Mouse (Mus musculus) brain, adult 2 months (tissue): ENCODE data around the gene Ctdsp1.
A peak's percentile ranks its signal among the peaks of the same experiment; 100 is the strongest.

ENCODE experiments used
- DNase-seq: peaks from one replicate; pipeline ENCODE4 v3.0.0; 2011; ENCODE audit warnings: low read depth, low spot score

Ctdsp1 gene

GRCm38 (mm10) chr1:74376396-74376795 lies 14.9 kb upstream of the Ctdsp1 start:
- no peak for DNase-seq

GRCm38 (mm10) chr1:74379058-74379504 lies 12.2 kb upstream of the Ctdsp1 start:
- no peak for DNase-seq

GRCm38 (mm10) chr1:74380484-74380883 lies 10.8 kb upstream of the Ctdsp1 start:
- no peak for DNase-seq

- no peak for DNase-seq
Measured at GRCm38 (mm10) chr1:74381588-74382021, 9.7 kb upstream of the Ctdsp1 start.

GRCm38 (mm10) chr1:74383385-74383784 lies 7.9 kb upstream of the Ctdsp1 start:
- no peak for DNase-seq

GRCm38 (mm10) chr1:74384525-74384924 lies 6.8 kb upstream of the Ctdsp1 start:
- DNase-seq: no peak

- no peak for DNase-seq
Measured at GRCm38 (mm10) chr1:74385064-74385463, 6.2 kb upstream of the Ctdsp1 start.

- no peak for DNase-seq
Measured at GRCm38 (mm10) chr1:74385531-74385930, 5.8 kb upstream of the Ctdsp1 start.

GRCm38 (mm10) chr1:74386363-74386713 lies 5.0 kb upstream of the Ctdsp1 start:
- no peak for DNase-seq

- DNase-seq: peak; percentile 99
Measured at GRCm38 (mm10) chr1:74386714-74387385, 4.5 kb upstream of the Ctdsp1 start.

- DNase-seq: no peak
Measured at GRCm38 (mm10) chr1:74387386-74387988, 3.8 kb upstream of the Ctdsp1 start.

GRCm38 (mm10) chr1:74388398-74388920 lies 2.9 kb upstream of the Ctdsp1 start:
- DNase-seq: no peak

- no peak for DNase-seq
Measured at GRCm38 (mm10) chr1:74389831-74390286, 1.4 kb upstream of the Ctdsp1 start.

- DNase-seq: peak; percentile 65
Measured at GRCm38 (mm10) chr1:74390287-74390906, 912 bp upstream of the Ctdsp1 start.

GRCm38 (mm10) chr1:74391844-74392441 lies 634 bp downstream of the Ctdsp1 start:
- peak; percentile 42 for DNase-seq

- DNase-seq: no peak
Measured at GRCm38 (mm10) chr1:74392446-74392994, 1.2 kb downstream of the Ctdsp1 start.

GRCm38 (mm10) chr1:74393010-74393409 lies 1.7 kb downstream of the Ctdsp1 start:
- DNase-seq: no peak

- no peak for DNase-seq
Measured at GRCm38 (mm10) chr1:74393697-74394096, 2.4 kb downstream of the Ctdsp1 start.

GRCm38 (mm10) chr1:74394311-74394710 lies 3.0 kb downstream of the Ctdsp1 start:
- DNase-seq: no peak

GRCm38 (mm10) chr1:74394858-74395257 lies 3.5 kb downstream of the Ctdsp1 start:
- DNase-seq: no peak

- DNase-seq: no peak
Measured at GRCm38 (mm10) chr1:74395290-74395689, 4.0 kb downstream of the Ctdsp1 start.
